Mouse (Mus musculus) brain, embryonic 14.5 days (tissue): ENCODE results near the gene Gm5108. TPM values are rescaled to one million over a fixed set of nuclear protein-coding genes. Genes with fewer than 3 reads are reported as not detected.
A peak's percentile ranks its signal among the peaks of the same experiment; 100 is the strongest.

Source experiments
- DNase-seq: peaks from one replicate; pipeline ENCODE4 v3.0.0-alpha.2; 2011; ENCODE audit warnings: low read depth
- CTCF ChIP-seq: fragments of 200-500 bp; IDR thresholded peaks from 2 replicates; pipeline ENCODE4 v1.5.1; 2012; ENCODE audit warnings: inconsistent platforms, mild to moderate bottlenecking, moderate library complexity, borderline replicate concordance; ENCODE audit not compliant: insufficient read depth, insufficient read length; ENCODE audit errors: extremely low read depth
- POLR2A ChIP-seq: fragments of 200-500 bp; IDR thresholded peaks from 2 replicates; pipeline ENCODE4 v1.6.1; 2012; ENCODE audit warnings: mild to moderate bottlenecking, inconsistent platforms, borderline replicate concordance; ENCODE audit not compliant: poor library complexity, insufficient read depth, insufficient read length, severe bottlenecking; ENCODE audit errors: extremely low read depth
- polyA plus RNA-seq: library from polyadenylated mRNA; depleted of rRNA; stranded (reverse); fragments of >200 nt; gene quantifications from 2 replicates; pipeline ENCODE4 v1.2.3, GENCODE M21; 2012; rRNA removed

Gm5108 gene
- polyA plus RNA-seq, 1 experiment = not detected

DNA sequence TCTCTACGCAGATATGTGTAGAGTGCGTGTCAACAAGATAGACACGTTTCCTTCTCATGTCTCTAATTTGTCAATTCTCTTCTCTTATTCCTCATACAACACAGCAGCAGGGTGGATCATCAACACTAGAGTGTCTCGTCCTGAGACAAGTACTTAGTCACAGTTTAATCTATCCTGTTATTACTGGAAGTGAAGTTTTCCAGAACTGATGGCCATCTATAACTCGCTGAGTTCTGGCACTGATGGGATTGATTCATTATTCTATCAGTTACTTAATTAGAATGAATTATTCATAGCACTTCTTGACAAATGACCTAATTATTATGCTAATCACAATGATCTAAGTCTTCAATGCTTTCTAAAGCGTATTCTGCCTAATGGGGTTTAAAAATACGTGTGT, 28.1 kb downstream of the Gm5108 start:
- peak; percentile 67 for DNase-seq
- TF ChIP-seq CTCF (no peak), POLR2A (no peak)

DNA sequence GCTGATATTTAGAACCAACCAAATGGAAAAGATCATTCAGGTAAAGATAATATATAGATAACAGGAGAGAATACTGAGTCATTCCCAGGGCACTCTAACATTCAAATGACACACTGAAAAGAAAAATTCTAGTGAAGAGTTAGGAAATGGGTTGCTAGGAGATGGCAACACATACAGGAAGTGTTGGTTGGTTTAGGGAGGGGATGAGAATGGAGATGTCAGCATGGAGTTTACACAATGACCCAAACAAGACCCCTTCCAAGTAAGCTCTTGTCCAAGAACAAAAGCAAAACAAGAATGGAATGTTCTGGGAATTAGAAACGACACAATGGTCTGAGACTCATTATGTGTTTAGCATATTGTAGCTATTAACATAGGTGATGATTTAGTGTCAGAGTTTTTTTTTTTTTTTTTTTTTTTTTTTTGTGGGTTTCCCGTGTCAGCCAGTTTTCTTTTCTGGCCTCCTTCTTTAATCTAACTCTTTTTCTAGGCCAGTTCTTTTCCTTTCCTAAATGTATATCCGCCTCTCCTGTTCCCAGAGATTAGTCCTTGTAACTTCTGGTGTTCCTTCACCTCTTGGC, 40.6 kb downstream of the Gm5108 start:
- DNase-seq = no peak
- TF ChIP-seq POLR2A = no peak
- TF ChIP-seq CTCF = no peak

DNA sequence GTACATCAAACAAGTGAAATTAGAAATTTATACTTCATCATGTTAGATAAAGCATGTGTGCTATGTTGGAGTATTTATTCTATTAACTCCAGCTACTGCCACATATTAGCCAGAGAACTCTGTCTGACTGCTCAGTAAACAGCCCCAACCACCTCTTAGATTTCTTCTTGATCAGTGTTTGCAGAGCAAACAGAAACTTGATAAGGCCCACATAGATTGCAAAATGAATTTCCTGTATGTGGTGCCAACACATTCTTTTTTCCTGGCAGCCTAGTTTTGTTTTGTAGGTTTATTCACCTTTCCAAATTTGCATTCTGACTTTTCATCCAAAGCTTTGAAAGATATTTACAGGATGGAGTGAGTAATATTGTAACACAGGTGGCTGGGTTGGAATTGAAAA, 49.0 kb downstream of the Gm5108 start:
- TF ChIP-seq CTCF (no peak), POLR2A (no peak)
- no peak for DNase-seq

DNA sequence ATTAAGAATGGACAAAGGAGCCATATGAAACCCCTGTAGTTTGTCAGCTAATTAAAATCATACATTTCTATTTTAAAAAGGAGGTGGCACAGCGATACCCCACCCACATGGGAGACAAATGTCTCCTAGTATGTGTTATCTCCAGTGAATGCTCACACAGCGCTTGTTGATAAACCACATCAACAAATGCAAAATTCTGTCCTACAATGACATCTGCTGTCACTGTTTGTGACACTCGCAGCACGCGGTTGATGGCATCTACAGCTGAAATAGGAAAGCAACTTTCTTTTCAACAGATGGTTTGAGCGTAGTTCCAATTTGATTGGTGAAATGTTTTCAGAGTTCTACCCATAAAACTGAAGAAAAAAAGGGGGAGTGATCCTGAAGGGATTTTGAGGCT, 61.1 kb downstream of the Gm5108 start:
- TF ChIP-seq CTCF (no peak), POLR2A (no peak)
- DNase-seq = peak; percentile 23

DNA sequence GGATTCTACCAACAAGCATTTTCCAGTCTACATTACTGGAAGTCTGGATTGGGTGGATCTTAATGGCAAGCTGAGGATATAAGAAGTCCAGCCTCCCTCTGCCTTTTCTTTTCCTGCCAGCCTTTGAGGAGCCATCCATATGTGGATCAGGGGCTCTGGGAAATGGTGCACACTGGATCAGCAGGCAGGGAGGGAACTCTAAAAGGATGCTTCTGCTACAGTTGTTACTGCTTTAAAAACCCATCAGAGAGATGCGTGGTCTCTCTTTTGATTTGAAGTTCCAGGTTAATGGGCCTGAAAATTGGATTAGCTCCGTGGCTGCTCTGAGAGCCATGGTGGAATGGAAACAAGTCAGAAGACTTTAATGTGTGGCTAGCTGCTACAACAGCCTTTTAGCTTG, 62.4 kb downstream of the Gm5108 start:
- TF ChIP-seq POLR2A (no peak), CTCF (no peak)
- DNase-seq = peak; percentile 45

DNA sequence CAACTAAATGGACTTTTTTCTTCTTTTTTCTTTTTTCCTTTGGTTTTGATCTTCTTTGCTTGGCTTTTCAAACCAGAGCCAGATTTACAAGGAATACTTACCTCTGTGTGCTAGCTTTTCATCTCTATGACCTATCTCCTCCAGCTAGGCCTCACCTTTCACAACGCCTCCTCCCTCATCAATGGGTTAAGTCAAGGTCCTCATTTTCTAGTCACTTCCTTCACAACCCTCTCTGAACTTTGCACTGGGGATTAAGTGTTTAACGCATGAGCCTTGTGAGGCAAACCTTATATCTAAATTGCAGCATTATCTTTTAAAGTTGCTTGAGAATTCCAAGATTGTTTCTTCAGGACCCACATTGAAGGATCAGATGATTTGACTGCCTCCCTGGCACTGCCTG, 63.0 kb downstream of the Gm5108 start:
- TF ChIP-seq POLR2A (no peak), CTCF (no peak)

DNA sequence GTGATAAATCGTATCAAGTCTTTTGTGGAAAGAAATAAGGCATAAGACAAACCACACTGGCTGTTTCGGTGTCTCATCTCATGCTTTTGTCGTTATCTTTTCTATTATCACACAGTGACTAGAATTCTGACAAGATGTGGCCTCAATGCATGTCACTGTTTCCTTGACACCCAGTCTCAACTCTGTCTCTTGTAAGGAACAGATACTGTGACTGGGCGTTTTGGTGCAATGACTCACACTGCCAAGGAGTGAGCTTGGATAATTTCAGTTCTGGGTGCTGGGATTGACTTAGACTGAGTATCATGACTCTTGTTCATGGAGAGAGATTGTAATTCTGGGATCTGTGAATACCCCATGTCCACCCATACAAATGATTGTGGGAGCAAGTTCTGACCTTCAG, 65.6 kb downstream of the Gm5108 start:
- DNase-seq = no peak
- TF ChIP-seq POLR2A (no peak), CTCF (no peak)

More for the DNA sequence above, 63.0 kb downstream of the Gm5108 start:
- no peak for DNase-seq

DNA sequence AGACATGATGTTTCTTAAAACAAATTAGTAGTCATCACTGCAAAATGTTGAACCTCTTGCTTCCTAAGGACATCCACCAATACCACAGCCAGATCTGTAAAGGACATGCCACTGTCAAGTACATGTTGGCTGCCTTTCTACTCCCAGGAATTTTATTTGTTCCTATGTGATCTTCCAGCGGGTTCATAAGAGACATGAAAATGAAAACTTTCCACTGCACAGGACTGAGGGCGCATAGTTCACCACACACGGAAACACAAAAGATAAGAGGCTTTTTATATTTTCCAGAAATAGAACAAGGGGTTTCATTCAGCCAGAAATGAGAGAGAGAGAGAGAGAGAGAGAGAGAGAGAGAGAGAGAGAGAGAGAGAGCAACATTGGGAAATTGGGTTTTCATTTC, 70.1 kb downstream of the Gm5108 start:
- TF ChIP-seq POLR2A = no peak
- no peak for TF ChIP-seq CTCF
- DNase-seq = no peak

DNA sequence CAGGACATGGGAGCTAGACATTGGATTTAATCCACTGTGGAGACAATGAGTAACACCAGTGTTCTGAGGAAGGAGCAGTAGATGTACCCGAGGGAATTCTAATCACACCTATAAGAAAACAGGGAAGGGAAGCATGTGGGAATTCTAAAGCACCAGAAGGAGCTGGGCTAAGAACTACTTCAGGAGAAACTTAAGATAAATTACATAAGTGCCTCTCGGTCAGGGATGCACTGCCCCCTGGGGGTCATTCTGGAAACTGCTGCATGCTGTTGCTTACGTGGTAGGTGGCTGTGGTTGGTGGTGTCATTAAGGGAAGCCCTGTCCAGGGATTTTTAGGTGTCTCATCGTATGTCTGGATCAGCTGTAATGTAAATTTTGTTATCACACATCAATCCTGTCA, 71.1 kb downstream of the Gm5108 start:
- DNase-seq = peak; percentile 86
- TF ChIP-seq CTCF (peak; percentile 89), POLR2A (no peak)

DNA sequence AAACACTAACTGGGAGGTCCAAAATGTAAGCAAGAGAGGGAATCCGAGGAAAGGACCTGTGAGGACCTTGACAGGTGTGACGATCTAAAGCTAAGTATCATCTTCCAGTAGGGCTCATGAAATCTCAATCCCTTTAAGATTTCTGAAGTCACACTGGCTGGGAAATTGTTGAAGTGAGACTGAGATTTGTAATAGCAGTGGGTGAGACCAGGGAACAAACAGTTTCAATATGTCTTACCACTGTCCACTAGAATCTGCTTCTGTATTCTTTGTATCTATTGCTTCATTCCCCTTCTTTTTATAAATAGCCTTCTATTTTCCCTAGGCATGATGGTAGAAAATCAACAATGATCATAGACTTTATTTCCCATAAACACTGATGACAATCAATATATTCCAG, 79.4 kb downstream of the Gm5108 start:
- no peak for TF ChIP-seq CTCF
- TF ChIP-seq POLR2A = no peak
- DNase-seq = no peak

Other genes with a start within 250 kb of the Gm5108 start
- gene Atp8a1, start 94.2 kb upstream of the Gm5108 start, polyA plus RNA-seq = 26.4 and 40.2 TPM in 2 replicates
- gene Gm21905, start 4.8 kb downstream of the Gm5108 start, polyA plus RNA-seq = not detected in 2 replicates
- gene Grxcr1, start 90.2 kb downstream of the Gm5108 start, polyA plus RNA-seq = 0.06 TPM in 1 of 2 replicates, not detected in the other